Mouse (Mus musculus): Measurements from ENCODE around the gene Cflar. TPM values are rescaled to one million over a fixed set of nuclear protein-coding genes. Genes with fewer than 3 reads are reported as not detected.

Gene Cflar
- polyA plus RNA-seq, 1 experiment from 2014 or later = 26.1 TPM

Other genes with a start within 250 kb of the Cflar start
- gene Orc2, start 206.4 kb upstream of the Cflar start, polyA plus RNA-seq (2014; fragmentation: Nextera tagmentation; extraction: Ambion mirVana) = 27.6 and 31.0 TPM in 2 replicates
- gene Fam126b, start 125.2 kb upstream of the Cflar start, polyA plus RNA-seq (2014; fragmentation: Nextera tagmentation; extraction: Ambion mirVana) = 9.1 and 9.2 TPM in 2 replicates
- 175 and 192 TPM in 2 replicates for gene Ndufb3, start 125.1 kb upstream of the Cflar start, polyA plus RNA-seq (2014; fragmentation: Nextera tagmentation; extraction: Ambion mirVana)
- 0.13 TPM in 1 of 2 replicates, not detected in the other for gene Als2cr12, start 15.5 kb upstream of the Cflar start, polyA plus RNA-seq (2014; fragmentation: Nextera tagmentation; extraction: Ambion mirVana)
- 39.4 and 42.8 TPM in 2 replicates for gene Casp8, start 83.9 kb downstream of the Cflar start, polyA plus RNA-seq (2014; fragmentation: Nextera tagmentation; extraction: Ambion mirVana)